Mouse (Mus musculus): ENCODE data around the gene Fads3.

GRCm38 (mm10) chr19:10080384-10080783 lies 39.0 kb downstream of the Fads3 start:
- TF ChIP-seq POLR2A (IDR thresholded peaks at IDR 0.05; ENCODE audit: borderline replicate concordance, control insufficient read depth, low read depth, low read length) (no peak), CTCF (IDR thresholded peaks at IDR 0.05; ENCODE audit: control insufficient read depth, insufficient read depth, low read length) (no peak)
